Mouse (Mus musculus) v-Abl transformed pro-B cells (cell line): Measurements from ENCODE around the gene Ppargc1a.

Experiments
- in situ Hi-C, 2 experiments: fragments of 400-800 bp; cut with MboI; formaldehyde crosslinking; loops; one replicate each; pipeline ENCODE4 v1.15.1; 2025; ENCODE audit not compliant: unreplicated experiment in 2 of 2

The Ppargc1a gene

DNA sequence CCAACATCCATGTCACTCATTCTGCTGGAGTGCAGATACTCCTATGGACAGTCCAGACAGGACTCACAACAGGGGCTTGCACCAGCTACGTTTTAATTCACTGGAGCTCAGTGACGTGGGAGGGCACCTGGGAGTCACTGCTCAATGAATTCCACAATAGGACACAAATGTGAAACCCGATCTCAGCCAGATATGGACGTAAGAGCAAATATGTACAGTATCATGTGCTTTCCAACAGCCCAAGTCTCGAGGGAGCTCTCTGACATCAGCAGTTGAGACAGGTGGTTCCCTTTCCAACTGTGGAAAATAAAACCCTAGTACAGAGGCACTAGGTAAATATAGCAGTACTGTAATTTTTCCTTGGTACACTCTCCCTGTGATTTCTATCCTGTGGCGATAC is at the start of gene Ppargc1a:
TSS of gene Ppargc1a (minus strand) at position 68 of the 400 bp plus-strand sequence.
- in situ Hi-C loops, result no loop called here

DNA sequence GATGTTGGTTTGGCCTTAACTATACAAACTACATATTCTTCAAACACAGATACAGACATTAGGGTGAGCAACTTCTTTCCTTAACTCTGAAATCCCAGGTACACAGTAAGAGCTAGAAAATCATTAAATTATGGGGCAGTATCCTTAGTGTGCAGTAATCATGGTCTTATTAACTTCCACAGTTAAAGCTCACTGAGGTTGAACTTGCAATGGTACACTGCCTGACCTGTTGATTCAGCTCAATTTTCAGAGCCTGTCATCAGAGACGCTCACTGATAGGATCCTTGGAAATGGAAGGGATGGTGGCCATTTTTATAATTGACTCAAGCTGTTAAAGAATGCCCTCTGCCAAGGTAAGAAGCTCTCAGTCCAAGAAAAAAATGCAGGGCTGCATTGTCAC is 49.4 kb upstream of the Ppargc1a start:
- in situ Hi-C loops, result no loop called here

DNA sequence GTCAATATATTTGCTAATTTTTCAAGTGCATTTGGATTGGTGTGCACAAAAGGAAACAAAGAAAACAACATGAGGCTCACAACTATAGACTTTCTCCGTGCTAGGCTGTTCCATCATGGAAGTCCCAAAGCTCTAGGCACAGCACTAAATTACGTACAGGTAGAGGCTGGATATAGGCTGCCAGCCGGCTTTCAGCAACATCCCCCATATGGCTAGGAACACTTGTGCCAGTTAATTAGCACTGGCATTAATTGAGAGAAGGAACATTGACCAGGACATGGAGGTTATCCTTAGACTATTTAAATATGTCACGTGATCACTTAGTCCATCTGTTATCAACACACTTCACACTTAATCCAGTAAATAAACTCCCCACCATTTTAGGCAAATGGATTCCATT is 44.5 kb upstream of the Ppargc1a start:
- in situ Hi-C loops, result no loop called here

DNA sequence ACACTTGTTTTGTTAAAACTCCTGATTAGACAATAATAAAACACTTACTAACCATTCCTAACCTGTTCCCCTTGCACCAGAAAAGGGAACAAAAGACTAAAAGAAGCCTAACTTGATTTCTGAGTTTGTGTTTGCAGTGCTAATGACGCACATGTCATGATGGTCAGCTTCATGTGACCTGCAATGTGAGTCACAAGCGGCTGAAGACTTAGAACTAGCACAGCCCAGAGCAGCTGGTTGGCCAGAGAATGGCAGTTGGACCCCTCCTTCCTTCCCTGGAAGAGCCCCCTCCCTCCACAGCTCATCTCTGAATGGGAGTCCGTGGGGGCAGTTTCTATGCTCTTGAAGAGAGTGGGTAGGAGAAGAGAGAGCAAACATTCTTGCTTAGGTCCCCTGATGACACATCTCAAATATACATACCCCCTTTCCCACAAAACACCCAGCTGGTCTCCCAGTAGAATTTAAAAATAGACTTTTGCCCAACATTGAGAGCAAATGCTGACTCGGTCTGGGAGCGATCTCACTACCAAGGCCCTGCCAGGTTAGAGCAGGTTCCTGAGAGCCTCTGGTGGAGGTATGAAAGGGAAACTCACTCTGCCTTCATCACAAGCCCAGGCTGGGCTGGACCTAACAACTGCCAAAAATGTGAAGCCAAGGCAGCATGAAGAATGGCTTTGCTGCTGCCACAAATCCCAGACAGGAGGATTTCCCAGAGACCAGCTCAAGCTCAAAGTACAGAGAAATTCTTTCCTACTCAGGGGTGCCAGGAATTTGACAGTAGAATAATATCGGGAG is 40.4 kb upstream of the Ppargc1a start:
- in situ Hi-C loops, result no loop called here

DNA sequence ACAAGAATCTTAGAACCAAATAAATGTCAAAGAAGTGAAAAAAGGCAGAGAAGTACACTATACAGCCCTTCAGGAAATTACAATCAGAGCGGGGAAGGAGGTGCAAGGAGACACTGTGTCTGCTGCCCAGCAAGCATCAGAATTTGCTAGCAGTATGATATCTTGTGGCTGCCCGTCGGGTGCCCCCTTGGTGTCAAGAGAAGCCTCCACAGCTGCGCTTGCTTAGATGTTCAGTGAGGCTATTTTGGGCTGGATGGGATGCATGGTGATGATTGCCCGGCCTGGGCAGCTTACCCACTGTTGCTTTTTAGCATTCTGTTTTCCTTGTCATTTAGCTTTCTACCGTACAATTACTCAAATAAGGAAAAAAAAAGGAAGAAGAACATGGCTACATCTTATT is 32.0 kb upstream of the Ppargc1a start:
- in situ Hi-C loops, result no loop called here

DNA sequence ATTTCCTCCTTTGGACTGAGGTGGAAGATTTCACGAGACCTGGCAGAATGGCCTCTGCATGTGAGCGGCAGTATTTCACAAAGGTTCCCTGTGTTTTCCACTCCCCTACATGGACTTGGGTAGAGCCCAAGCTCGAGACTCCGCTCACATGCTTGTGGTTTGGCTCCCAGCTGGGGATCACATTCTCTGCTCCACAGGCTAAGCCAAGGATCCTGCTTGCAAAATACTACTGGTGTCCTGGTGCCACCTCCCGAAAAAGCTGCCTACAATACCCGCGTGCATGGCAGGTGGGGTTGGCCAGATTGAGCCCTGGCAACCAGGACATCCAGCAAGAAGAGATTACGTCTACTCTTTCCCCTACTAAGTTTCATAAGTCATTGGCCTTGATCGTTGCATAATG is 28.1 kb upstream of the Ppargc1a start:
- in situ Hi-C loops, result no loop called here

DNA sequence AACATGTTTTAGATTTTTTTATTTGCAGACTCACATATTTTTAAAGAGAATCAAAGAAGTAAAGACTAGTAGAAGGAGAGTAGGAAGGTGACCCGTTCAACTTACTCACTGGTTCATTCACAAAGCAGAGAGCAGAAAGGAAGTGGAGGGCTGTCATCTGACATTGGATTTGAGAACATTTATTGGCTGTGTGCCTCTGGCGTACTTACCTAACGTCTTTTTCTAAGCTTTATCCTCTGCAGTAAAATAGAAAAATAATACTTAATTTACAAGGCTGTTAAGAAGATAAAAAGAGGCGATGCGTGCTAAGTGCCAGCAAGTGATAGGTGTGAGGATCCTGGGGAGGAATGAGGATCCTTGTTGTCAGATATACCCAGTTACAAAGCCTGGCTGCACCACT is 24.7 kb upstream of the Ppargc1a start:
- in situ Hi-C loops, result no loop called here

DNA sequence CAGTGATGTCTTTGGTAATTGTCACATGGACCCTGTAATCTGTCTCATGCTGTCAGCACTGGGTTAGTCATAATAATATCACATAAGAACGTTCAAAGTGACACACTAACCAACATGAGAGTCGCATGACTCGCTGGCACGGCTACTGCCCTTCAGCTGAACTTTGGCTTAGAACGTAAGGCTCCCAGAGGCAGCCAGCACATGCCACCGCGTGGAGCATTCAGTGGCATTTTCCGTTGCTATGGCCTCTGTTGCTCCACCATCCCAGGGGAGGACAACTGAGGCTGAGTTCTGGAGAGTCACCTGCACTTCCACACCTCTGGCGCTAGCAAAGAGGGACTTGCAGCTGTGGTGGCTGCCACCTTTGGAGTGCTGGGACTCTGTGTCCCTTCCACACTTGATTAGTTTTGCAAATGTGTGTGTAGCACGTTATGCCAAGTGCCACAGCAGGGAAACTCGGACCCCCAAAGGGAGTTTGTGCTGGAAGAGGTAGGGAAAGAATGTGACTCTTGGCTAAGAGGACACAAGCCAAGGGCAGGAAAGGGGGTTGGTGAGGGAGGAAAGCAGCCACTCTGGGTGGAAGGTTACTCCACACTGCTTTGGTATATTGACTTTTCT is 24.1 kb upstream of the Ppargc1a start:
- in situ Hi-C loops, result no loop called here

DNA sequence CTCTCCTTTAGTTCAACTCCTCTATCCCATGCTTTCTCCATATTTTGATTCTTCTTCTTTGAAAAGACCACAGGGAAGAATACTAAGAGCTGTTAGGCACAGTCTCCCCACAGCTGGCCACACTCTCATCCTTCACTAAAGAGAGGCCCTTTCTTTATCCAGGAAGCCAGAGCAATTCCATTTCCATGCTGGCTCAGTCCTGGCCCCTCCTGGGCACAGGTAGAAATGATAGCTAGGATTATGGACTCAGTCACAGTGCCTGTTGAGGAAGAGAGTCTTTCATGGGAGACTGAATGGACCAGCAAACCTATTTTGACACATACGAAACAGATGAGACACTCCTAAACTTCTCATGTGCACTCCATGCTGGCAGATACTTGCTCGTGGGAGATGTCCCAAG is 18.7 kb upstream of the Ppargc1a start:
- in situ Hi-C loops, result no loop called here

DNA sequence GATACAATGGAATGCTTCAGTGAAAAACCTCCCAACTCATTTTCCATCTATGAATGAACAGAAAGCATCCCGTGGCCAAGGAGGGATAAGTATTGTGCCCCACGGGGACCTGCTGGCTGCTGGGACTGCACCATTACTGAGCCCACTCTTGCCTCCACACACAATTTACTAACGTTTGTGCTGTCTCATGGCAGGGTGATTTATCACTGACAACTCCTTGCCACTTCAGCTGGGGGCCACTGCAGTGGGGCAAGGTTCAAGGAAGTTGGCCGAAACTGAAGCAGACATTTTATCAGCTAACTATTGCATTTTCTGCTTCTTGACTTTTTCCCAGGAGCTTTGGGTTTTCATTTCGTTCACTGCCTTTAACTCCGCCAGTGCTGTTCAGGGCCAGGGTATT is 17.5 kb upstream of the Ppargc1a start:
- in situ Hi-C loops, result no loop called here

DNA sequence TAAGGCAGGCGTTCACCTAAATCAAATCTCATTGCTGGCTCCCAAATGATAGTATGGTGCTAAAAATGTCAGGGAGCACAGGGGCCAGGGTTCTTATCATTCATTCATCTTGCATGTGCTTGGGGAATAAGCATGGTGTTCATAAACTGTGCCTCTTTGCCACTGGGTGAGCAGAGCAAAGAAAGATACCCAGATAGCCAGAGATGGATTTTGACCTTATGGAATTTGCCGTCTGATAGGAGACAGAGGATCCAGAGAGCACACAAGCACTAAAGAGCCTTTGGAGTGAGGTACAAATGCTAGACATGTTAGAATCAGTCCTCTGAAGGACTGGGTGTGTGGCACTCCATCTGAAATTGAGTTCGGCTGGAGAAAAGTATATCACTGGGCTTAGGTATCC is 16.7 kb upstream of the Ppargc1a start:
- in situ Hi-C loops, result no loop called here

DNA sequence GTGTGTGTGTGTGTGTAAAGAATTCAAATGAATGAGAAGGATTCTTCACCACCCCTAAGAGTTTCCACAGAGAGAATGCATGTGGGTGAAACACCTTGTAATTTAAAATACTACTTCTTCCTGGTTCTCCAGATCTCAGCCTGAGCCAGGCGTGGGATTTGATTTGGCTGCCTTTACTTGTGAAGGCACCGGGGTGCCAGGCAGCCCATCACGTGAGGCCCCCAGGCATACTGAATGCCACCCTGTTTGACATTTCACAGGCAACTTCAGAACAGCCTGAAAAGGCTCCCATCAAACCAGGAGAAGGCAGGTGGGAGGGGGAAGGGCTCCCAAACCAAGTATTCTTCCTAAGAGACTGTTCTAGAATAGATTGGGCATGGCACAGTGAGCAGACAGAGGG is 16.1 kb upstream of the Ppargc1a start:
- in situ Hi-C loops, result no loop called here

DNA sequence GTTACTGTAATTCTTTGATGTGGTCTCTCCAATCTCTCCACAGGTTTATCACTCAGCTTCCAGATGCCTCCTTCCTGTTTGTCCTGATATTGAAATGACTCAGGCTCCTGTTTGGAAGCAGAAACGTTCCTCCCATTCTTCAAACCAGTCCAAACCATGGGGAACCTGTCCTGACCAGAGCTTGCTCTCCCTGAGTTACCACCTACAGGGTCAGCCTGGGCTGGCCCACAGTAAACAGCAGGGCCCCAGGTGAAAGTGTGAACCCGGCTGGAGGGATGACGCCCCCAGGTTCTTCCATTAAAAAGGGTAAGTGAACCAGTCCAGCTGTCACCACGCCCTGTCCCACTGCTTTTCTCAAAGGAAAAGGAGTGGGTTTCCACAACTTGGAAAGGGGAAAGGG is 15.5 kb upstream of the Ppargc1a start:
- in situ Hi-C loops, result no loop called here

DNA sequence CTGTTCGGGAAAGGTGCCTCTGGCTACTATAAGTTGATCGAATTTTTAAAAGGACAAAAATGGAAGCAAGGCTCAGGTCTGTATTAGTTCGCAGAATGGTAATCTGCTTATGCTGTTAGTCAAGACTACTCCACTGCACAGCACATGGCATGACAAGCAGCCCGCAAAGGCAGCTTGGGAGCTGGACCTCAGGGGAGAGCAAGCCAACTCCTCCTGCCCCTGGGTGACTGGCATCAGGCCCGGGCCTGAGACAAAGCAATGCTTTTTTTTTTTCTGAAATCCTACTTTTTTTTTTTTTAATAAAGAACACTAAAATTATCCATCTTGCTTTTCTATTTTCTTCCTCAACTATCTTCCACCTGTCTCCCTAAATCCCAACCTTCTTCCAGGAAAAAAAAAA is 15.1 kb upstream of the Ppargc1a start:
- in situ Hi-C loops, result no loop called here

DNA sequence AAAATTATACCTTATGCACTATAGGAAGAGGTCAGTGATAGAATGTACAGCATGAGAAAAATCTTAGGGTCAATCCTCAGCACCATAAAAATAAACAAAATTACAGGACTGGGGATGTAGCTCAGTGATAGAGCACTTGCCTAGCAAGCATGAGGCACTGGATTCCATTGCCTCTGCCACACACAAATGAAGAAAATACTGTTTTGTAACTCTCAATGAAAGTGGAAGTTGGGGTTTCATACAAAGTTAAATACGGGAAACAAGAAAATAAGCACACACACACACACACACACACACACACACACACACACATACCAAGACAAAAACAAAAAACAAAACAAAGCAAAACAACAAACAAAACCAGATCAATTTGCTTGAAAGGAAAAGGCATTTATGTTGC is 10.1 kb upstream of the Ppargc1a start:
- in situ Hi-C loops, result no loop called here

DNA sequence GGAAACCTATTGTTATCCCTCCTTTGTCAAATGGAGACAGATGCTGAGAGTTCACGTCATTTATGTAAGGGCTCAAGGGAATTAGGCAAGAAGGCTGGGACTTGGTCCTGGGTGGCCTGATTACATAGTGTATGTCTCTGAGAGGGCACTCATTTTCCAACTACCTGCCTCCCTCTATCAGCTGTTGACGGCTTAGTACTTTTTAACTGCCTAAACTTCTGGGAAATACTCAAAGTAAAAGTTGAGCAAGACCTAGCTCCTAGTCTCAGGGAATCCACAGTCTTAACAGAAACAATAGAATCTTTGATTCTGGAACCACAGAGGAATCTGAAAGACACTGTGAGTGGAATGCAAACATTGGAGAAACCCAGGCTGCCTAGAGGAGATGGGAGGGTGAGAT is 6.2 kb upstream of the Ppargc1a start:
- in situ Hi-C loops, result no loop called here

DNA sequence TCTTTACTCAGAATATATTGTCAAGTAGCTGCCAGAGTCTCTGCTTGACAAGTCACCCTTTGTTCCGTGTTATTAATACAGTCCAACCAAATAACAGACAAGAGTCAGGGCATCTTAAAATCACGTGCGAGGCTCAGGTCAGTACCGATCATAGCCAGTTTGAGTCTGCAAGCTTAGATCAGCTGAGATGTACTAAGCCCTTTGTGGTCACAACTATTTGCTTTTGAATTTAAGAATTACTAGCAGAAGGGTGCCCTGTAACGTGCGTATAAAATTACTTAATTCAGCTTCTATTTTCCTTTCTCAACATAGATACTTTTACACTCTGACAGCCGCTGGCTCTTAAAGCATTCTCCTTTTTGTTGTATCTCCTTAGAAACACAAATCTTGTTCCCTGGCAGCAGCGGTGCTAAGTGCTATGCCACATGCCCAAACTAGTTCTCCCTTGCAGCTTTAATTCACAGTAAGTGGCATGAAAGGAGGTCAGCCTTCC is 718 bp upstream of the Ppargc1a start:
- in situ Hi-C loops, result no loop called here

DNA sequence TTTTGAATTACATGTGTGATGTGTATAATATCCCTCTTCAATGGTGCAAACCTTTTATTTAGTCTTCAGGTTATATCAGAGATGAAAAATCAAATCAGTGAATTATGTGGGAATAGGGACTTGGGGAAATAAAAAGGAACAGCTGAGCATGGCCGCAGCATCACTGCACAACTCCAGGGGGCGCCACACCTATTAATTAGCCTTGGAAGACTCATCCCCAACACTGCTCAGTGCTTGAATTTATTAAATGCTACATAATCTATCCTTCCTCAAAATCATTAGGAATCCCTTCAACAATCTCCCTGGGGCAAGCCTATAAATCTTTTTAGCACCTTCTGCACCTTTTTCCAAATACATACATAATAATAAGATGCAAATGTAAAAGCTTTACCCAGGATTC is 1.9 kb downstream of the Ppargc1a start:
- in situ Hi-C loops, result no loop called here

DNA sequence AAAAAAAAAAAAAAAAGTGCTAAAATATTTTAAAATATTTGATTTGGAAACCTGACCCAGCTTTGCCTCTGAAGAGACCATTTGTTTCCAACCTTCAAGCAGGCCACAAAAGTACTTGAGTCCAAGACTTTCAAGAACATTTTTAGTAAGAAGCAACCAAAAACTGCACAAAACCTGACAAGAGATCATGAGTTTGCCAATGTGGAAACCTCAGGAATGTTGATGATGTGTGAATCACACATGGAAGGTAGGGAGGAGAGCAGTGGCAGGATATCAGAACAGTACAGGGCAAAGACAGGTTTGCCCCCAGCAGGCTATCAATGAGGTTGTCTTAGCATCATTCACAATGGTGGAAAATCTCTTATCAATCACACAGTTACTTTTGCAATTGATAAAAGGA is 2.5 kb downstream of the Ppargc1a start:
- in situ Hi-C loops, result no loop called here

DNA sequence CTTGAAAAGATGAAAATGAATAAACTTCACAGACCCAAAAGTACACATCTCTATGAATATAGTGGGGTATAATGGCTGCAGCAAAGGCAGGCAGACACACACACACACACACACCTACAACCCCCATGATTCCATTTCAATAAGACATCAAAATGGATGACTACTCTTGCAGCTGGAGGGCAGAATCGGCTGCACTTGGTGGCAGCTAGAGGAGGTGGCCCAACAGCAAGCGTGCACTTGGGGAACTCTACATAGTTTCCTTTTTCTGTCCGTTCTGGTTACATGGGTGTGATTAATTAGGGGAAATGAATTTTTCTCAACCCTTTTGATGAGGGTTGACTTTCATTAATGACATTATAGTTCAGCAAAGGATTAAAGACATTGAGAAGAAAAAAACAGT is 4.0 kb downstream of the Ppargc1a start:
- in situ Hi-C loops, result no loop called here

DNA sequence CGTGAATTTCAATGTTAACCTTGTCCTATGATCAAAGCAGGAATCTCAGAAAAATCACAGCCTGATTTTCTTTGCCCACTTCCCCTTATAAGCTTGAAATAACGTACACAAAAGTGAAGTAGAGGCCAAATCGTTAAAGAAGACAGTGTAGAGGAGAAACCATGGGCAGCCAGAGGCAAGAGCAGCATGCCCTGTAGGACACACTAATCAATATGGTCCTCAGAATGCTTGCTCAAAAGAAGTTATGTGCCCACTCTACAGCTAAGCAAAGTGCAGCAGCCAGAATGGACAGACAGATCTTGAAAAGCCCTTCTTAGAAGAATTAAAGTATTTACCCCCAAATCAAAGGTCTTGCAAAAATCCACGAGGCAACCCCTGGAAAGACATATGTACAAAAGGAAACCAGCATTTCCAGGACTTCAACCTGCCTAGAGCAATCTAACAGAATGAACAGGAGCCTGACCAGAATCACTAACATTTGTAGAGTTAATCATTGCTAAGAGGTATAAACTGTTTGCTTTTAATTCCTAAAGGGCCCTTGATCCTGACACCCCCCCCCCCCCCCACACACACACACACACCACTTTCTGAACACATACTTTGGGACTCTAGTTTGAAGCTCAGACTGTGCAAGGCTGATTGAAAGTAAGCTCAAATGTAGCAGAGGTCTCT is 9.8 kb downstream of the Ppargc1a start:
- in situ Hi-C loops, result no loop called here

DNA sequence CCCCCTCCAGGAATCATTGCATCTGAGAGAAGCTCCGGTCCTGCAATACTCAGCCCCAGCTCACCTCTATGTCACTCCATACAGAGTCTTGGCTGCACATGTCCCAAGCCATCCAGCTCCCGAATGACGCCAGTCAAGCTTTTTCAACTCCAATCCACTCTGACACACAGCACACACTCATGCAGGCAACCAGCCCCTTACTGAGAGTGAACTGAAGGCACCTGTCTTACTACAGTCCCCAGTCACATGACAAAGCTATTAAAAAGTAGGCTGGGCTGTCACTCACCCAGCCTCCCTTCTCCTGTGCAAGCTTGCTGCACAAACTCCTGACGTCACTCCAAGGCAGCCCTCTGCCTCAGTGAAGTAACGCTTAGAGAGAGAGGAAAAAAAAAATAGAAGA is 13.9 kb downstream of the Ppargc1a start:
- in situ Hi-C loops, result no loop called here
